Mouse (Mus musculus) WW6 (cell line): ENCODE data around the gene Fhod1.

Experiments
- DNase-seq: peaks from one replicate; pipeline ENCODE4 v3.0.0-alpha.2; 2013; ENCODE audit warnings: low read depth, low spot score

Fhod1 gene

DNA sequence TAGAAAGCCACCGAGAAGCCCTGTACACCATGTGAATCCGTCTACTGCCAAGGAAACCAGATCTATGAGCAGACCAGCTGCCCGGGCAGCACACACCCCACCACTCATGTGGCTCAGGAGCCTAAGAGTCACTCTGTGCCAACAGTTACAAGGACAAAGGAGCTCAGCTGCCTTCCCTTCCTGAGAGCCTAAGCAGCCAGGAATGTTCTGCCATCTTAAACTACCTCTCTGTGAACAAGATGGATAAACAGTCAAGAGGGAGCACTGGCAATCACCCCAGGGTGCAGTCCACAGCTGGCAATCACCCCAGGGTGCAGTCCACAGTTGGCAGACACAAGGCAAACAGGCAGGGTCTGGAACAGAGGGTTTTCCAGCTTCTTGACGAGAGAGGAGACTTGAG lies 29.8 kb downstream of the Fhod1 start:
- no peak for DNase-seq

GRCm38 (mm10) chr8:105315073-105315769 lies 32.5 kb downstream of the Fhod1 start:
- DNase-seq = no peak

GRCm38 (mm10) chr8:105313622-105314402 lies 33.9 kb downstream of the Fhod1 start:
- no peak for DNase-seq

GRCm38 (mm10) chr8:105312891-105313481 lies 34.8 kb downstream of the Fhod1 start:
- no peak for DNase-seq

- DNase-seq = no peak
Observed at GRCm38 (mm10) chr8:105311718-105312117, 36.0 kb downstream of the Fhod1 start.

DNA sequence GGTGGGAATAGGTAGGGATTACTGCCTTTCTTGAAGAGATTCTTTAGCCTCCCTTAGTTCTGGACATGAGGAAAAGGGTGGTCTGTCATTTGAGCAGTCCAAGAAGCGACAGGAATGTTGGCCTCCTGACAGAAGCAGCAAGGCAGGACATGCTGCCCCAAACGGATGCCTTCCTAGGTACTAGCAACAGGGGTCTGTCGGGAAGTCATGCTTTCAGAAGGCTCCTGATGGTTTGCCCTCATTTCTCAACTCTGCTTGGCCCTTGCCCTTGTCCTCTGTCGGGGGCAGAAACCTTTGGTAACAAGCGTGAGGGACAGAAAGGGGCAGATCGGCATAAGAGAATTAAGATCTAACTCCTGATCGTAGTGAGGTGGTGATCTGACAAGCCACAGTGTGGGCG lies 37.6 kb downstream of the Fhod1 start:
- no peak for DNase-seq

DNA sequence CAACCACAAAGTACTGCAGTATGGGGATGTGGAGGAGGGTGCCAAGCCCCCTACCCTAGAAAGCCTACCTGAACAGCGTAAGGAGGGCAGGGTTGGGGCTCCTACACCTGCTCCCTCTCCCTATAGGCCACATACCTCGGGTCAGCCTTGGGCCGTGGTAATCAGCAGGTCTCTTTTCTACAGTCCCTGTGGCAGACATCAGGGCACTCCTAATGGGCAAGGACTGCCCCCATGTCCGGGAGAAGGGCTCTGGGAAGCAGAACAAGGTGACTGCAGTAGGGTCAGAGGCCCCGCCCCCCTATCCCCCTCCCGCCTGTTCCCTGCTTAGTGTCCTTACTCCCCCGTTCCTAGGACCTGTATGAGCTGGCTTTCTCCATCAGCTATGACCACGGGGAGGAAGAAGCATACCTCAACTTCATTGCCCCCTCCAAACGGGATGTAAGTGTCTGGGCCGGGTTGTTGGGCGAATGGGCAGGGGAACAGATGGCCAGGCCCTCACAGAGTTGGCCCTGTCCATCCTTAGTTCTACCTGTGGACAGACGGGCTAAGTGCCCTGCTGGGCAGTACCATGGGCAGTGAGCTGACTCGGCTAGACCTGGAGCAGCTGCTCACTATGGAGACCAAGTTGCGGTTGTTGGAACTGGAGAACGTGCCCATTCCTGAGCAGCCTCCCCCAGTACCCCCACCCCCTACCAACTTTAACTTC lies 38.5 kb downstream of the Fhod1 start:
- no peak for DNase-seq

- DNase-seq = no peak
Observed at GRCm38 (mm10) chr8:105308428-105308827, 39.3 kb downstream of the Fhod1 start.

- no peak for DNase-seq
Observed at GRCm38 (mm10) chr8:105307670-105308069, 40.1 kb downstream of the Fhod1 start.

GRCm38 (mm10) chr8:105306146-105306691 lies 41.5 kb downstream of the Fhod1 start:
- DNase-seq = no peak

- DNase-seq = no peak
Observed at GRCm38 (mm10) chr8:105305211-105306145, 42.3 kb downstream of the Fhod1 start, which contains the start of gene Elmo3. Gene Elmo3 (plus strand): TSS chr8:105305601.

DNA sequence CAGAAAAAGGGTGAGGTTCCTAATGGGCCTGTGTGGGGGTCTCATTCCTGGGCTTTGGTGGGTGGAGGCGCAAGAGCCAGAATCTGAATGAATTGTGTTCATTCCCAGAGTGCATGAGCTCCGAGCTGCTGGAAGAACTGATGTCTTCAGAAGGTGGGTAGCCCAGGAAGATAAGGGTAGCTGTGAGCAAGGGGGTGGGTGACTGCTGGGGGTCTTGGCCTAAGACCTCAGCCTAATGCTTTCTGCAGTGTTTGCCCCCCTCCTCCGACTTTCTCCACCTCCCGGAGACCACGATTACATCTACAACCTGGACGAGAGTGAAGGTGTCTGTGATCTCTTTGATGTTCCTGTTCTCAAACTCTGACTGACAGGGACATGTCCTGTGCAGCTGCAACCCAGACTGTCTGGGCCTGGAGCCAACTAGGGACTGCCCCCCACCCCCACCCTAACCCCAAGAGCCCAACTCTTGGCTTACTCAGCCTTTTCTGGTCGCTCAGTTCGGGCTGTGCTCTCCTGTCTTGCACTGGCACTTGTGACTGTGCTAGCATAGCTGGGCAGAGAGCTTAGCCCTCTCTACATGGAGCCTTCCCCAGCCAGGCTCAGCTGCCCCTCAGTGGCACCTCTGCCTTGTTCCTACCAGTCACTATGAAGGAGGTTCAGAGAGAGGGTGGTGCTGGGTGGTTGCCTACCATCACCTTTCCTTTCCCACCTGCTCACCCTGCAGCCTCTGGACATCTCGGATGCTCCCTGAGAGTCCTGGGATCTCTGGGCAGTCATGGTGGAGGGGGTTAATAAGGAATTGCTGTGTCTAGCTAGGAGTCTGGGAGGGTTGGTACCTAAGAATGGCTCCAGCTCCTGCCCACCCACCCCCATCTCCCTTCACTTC lies 43.2 kb downstream of the Fhod1 start:
- DNase-seq = no peak

GRCm38 (mm10) chr8:105303874-105304273 lies 43.9 kb downstream of the Fhod1 start:
- no peak for DNase-seq

DNA sequence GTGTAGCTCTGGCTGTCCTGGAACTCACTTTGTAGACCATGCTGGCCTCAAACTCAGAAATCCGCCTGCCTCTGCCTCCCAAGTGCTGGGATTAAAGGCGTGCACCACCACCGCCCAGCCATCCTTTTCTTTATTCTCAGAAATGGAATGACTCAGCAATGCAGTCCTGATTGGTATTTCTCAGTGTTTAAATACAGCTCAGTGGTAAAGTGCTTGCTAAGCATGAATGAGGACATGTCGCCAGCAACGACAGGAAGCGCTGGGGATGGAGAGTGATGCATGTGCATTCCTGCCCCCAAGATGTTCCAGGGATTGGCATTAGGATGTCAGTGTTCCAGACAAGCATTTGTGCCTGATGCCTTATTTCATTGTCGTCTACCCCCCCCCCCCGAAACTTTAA lies 44.4 kb downstream of the Fhod1 start:
- no peak for DNase-seq

DNA sequence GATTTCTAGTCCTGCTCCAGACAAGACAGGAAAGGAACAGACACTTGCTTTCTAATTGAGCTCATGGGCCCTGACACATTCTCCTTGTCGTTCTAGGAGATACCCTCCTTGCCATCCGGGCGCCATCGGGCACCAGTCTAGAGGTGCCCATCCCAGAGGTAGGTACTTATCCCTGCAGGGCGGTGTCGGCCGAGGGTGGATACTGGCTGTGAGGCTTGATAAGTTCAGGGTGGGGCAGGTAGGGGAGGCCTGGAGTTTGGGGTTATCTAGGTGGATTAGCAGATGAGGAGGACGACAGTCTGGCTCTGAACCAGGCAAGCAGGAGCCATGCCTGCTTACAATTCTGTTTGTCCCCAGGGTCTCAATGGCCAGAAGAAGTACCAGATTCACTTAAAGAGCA lies 47.8 kb downstream of the Fhod1 start:
- no peak for DNase-seq

DNA sequence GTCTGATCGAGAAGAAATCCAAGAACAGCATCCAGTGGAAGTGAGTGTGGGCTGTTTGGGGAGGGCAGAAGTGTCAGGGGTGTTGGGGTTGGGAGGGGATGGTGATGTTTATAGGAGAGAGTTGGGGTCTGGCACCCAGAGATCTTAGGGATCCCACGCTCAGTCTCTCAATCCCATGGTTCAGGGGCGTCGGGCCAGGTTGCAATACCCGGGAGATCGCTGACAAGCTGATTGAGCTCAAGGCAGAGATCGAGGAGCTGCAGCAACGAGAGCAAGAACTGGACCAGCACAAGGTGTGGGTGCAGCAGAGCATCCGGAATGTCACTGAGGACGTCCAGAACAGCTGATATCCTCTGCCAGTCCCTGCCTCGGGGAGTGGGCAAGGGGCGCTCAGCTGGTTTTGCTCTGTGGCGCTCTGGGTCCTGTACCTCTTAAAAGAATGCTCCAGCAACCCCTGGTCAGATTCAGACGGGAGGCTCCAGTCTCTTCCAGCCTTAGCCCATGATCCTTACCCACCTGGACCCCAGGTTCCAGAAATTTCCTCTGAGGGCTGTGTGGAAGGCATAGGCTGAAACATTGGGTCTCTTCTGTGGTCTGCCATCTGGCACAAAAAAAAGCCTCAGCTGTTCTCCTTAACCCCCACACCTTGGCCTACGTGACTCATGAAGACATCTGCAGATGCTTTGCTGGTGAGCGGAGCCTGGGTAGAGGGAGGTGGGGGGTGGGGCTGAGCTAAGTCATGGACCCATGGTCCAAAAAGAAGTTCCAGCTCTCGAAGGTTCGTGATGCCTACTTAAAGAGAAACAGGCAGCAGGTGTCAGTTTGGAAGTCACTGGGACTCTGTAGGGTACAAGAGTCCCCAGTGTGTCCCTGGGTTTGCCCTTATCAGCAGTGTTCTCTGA lies 49.2 kb downstream of the Fhod1 start:
- no peak for DNase-seq

DNA sequence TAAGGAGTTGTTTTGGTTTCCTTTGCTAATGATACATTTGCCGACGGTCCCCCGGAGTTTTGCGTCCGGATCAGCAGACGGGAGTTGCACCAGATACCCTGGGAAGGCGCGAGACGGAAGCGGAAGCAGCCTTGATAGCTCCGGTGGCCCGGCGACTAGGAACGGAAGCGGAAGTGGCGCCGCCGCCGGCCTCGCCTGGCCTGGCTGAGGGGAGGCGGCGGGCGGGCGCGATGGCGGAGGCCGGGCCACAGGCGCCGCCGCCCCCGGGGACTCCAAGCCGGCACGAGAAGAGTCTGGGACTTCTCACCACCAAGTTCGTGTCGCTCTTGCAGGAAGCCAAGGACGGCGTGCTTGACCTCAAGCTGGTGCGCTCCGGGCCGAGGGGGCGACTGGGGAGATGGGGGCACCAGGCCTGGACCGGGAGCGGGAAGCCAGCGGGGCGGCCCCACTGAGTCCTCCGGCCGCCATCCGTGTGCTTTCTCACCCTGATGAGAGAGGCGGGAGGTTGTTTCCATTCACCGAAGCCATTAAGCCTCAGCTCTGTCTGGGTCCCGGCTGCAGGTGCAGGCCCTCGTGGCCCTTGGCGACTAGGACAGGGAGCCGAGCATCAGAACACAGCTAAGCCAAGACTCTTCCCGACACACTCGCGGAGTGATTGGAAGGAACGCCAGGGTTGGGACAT lies 50.1 kb downstream of the Fhod1 start, which contains the start of gene E2f4:
Gene E2f4, plus strand, starts transcription at position 153 of the 682 bp plus-strand sequence.
- peak; percentile 81 for DNase-seq
